Mouse (Mus musculus) limb, embryonic 14.5 days (tissue): Measurements from ENCODE around the gene Gm13030. TPM values are rescaled to one million over a fixed set of nuclear protein-coding genes. Genes with fewer than 3 reads are reported as not detected.

Source experiments
- ATAC-seq: fragments of 200-750 bp; cut with Nextera tagmentation; 2 replicates; pipeline ENCODE4 v1.8.0; 2017; ENCODE audit warnings: low read depth, moderate number of reproducible peaks, moderate TSS enrichment; ENCODE audit not compliant: low FRiP score
- DNase-seq: peaks from one replicate; pipeline ENCODE4 v3.0.0-alpha.2; 2015; ENCODE audit warnings: low spot score
- H3K27ac ChIP-seq: fragments of 300-500 bp; sonication (generic); replicated peaks from 2 replicates; pipeline ENCODE4 v1.5.1; 2014; ENCODE audit warnings: low read depth, mild to moderate bottlenecking, low read length, moderate library complexity, mixed read lengths
- H3K27me3 ChIP-seq: fragments of 300-500 bp; sonication (generic); 2 replicates; pipeline ENCODE4 v1.6.1; 2014; ENCODE audit warnings: low read length, mixed read lengths; ENCODE audit not compliant: control insufficient read depth, insufficient read depth
- H3K36me3 ChIP-seq: fragments of 300-500 bp; sonication (generic); 2 replicates; pipeline ENCODE4 v1.6.1; 2014; ENCODE audit warnings: mild to moderate bottlenecking, low read length, moderate library complexity, mixed read lengths; ENCODE audit not compliant: control insufficient read depth, insufficient read depth
- H3K4me1 ChIP-seq: fragments of 300-500 bp; sonication (generic); 2 replicates; pipeline ENCODE4 v1.6.1; 2014; ENCODE audit warnings: antibody characterized with exemption, low read length, mixed read lengths; ENCODE audit not compliant: control insufficient read depth, insufficient read depth
- H3K4me2 ChIP-seq: fragments of 300-500 bp; sonication (generic); replicated peaks from 2 replicates; pipeline ENCODE4 v1.6.1; 2014; ENCODE audit warnings: low read depth, mild to moderate bottlenecking, low read length, moderate library complexity; ENCODE audit not compliant: severe bottlenecking
- H3K4me3 ChIP-seq: fragments of 300-500 bp; sonication (generic); replicated peaks from 2 replicates; pipeline ENCODE4 v1.5.1; 2014; ENCODE audit warnings: low read length
- H3K9ac ChIP-seq: fragments of 300-500 bp; sonication (generic); 2 replicates; pipeline ENCODE4 v1.6.1; 2014; ENCODE audit warnings: mild to moderate bottlenecking, low read depth, low read length, moderate library complexity; ENCODE audit not compliant: severe bottlenecking
- H3K9me3 ChIP-seq: fragments of 300-500 bp; sonication (generic); 2 replicates; pipeline ENCODE4 v1.6.1; 2016; ENCODE audit warnings: low read length; ENCODE audit not compliant: control insufficient read depth
- POLR2A ChIP-seq: fragments of 200-500 bp; IDR thresholded peaks from 2 replicates; pipeline ENCODE4 v1.8.0; 2012; ENCODE audit warnings: inconsistent platforms, mild to moderate bottlenecking, moderate library complexity, borderline replicate concordance; ENCODE audit not compliant: insufficient read depth, insufficient read length; ENCODE audit errors: extremely low read depth
- WGBS: fragments of 180-500 bp; shearing (Covaris S2); extraction: QIAGEN DNeasy Blood & Tissue Kit; methylation state at CpG from one replicate; pipeline ENCODE4 v1.1.7; 2014; 5-methylcytosine and 5-hydroxymethylcytosine counted together
- polyA plus RNA-seq, 2 experiments: library from polyadenylated mRNA; depleted of rRNA in 1 of 2; stranded (reverse) in 1 of 2; unstranded in 1 of 2; fragments of >200 nt; fragmentation: Nextera tagmentation in 1 of 2; extraction: Ambion mirVana in 1 of 2; gene quantifications; 2 replicates each; pipeline versions ENCODE4 v1.2.1 to v1.2.3; 2012 to 2014

Gm13030 gene
- not detected in 2 replicates for polyA plus RNA-seq (2012; rRNA removed)
- polyA plus RNA-seq (2014; fragmentation: Nextera tagmentation; extraction: Ambion mirVana): not detected in 2 replicates

- H3K9me3 ChIP-seq: no peaks in the 10 kb centered on the region
- no peak for TF ChIP-seq POLR2A
- H3K4me1 ChIP-seq: no peaks in the 10 kb centered on the region
- H3K4me2 ChIP-seq: no peak within 1 kb of the TSS
- 90% methylated on average over 6 of the region's 6 CpGs for WGBS
- H3K9ac ChIP-seq: no peak within 1 kb of the TSS
- no peaks in the 10 kb centered on the region for H3K27me3 ChIP-seq
- no peak within 1 kb of the TSS for H3K27ac ChIP-seq
- no peak within 1 kb of the TSS for H3K4me3 ChIP-seq
- DNase-seq (no peak), ATAC-seq (no peak)
- no peaks in the 10 kb centered on the region for H3K36me3 ChIP-seq
These were observed at the start of gene Gm13030 for GRCm38 (mm10) chr4:138873864-138874263. Gene Gm13030, minus strand, starts transcription at chr4:138873964.

- no peaks in the 10 kb centered on the region for H3K27me3 ChIP-seq
- peak; percentile 80 for ATAC-seq
- peak; percentile 97 for DNase-seq
- no peak overlapping the region for H3K27ac ChIP-seq
- TF ChIP-seq POLR2A: no peak
- H3K36me3 ChIP-seq: no peaks in the 10 kb centered on the region
- peak overlapping the region; percentile 36 for H3K4me2 ChIP-seq
- H3K4me3 ChIP-seq: peak overlapping the region; percentile 17
- 2% methylated on average over 11 of the region's 11 CpGs for WGBS
- no peaks in the 10 kb centered on the region; the same call in 1 of the 2 replicates for H3K4me1 ChIP-seq
- no peak overlapping the region for H3K9ac ChIP-seq
- H3K9me3 ChIP-seq: no peaks in the 10 kb centered on the region
These were observed 48.3 kb upstream of the Gm13030 start for GRCm38 (mm10) chr4:138922131-138922459.

- ATAC-seq (no peak; the same call in 1 of the 2 replicates), DNase-seq (no peak)
- Histone ChIP-seq H3K4me3 (peak overlapping the region; percentile 17), H3K36me3 (no peaks in the 10 kb centered on the region), H3K27me3 (no peaks in the 10 kb centered on the region), H3K4me1 (no peaks in the 10 kb centered on the region; the same call in 1 of the 2 replicates), H3K9me3 (no peaks in the 10 kb centered on the region), H3K9ac (no peak overlapping the region), H3K4me2 (peak overlapping the region; percentile 36), H3K27ac (no peak overlapping the region)
- WGBS: 37% methylated on average over 20 of the region's 20 CpGs
- TF ChIP-seq POLR2A: no peak
These were observed 47.7 kb upstream of the Gm13030 start for GRCm38 (mm10) chr4:138921254-138922130.

GRCm38 (mm10) chr4:138917282-138917681, 43.5 kb upstream of the Gm13030 start:
- H3K27ac ChIP-seq: no peak overlapping the region
- WGBS: 85% methylated on average over 9 of the region's 9 CpGs
- H3K9ac ChIP-seq: no peak overlapping the region
- peaks cover 8% of the 10 kb centered on the region for H3K4me1 ChIP-seq
- no peak overlapping the region for H3K4me2 ChIP-seq
- H3K9me3 ChIP-seq: no peaks in the 10 kb centered on the region
- ATAC-seq (no peak), DNase-seq (no peak)
- no peak for TF ChIP-seq POLR2A
- H3K4me3 ChIP-seq: no peak overlapping the region
- H3K36me3 ChIP-seq: no peaks in the 10 kb centered on the region
- H3K27me3 ChIP-seq: no peaks in the 10 kb centered on the region

GRCm38 (mm10) chr4:138913797-138914196, 40.0 kb upstream of the Gm13030 start, which contains the start of gene Otud3:
Gene Otud3, minus strand, starts transcription at chr4:138913945.
- H3K9me3 ChIP-seq: no peaks in the 10 kb centered on the region
- H3K27me3 ChIP-seq: no peaks in the 10 kb centered on the region
- peak within 1 kb of the TSS; percentile 90 for H3K4me3 ChIP-seq
- H3K27ac ChIP-seq: no peak within 1 kb of the TSS
- H3K36me3 ChIP-seq: no peaks in the 10 kb centered on the region
- WGBS: 1% methylated on average over 39 of the region's 39 CpGs
- H3K4me1 ChIP-seq: peaks cover 9% of the 10 kb centered on the region; the same call in 1 of the 2 replicates
- peak within 1 kb of the TSS; percentile 85 for H3K9ac ChIP-seq
- peak; percentile 89; the same call in 1 of the 2 replicates for TF ChIP-seq POLR2A
- ATAC-seq (peak; percentile 97), DNase-seq (peak; percentile 93)
- H3K4me2 ChIP-seq: peak within 1 kb of the TSS; percentile 89
